Comparison of ENCODE assay signal across 8 mouse cellular contexts in genomic region chr7:19148180-19148874, GRCm38 (mm10). TPM values are rescaled to one million over a fixed set of nuclear protein-coding genes. Genes with fewer than 3 reads are reported as not detected.
DNase-seq lines count a peak whose midpoint lies in the region; ATAC-seq and TF ChIP-seq lines count a peak whose summit lies in the region.

No protein-coding gene starts in this region.

- no peak for TF ChIP-seq CTCF in gastrocnemius, adult 2 months (IDR thresholded peaks at IDR 0.05)
- no peak for TF ChIP-seq CTCF in thymus, adult 2 months (IDR thresholded peaks at IDR 0.05; ENCODE audit: borderline replicate concordance, control insufficient read depth, extremely low read depth, insufficient read depth, low read length, poor library complexity)
- no peak for TF ChIP-seq CTCF in stomach, postnatal 0 days (IDR thresholded peaks at IDR 0.05; ENCODE audit: low read depth)

- H3K4me3 ChIP-seq in gastrocnemius, adult 2 months, result peak overlapping the region; percentile 74
- peak overlapping the region; percentile 80 for H3K4me3 ChIP-seq in thymus, adult 2 months (ENCODE audit: control insufficient read depth, insufficient read depth, low read length)
- H3K4me3 ChIP-seq in liver, embryonic 11.5 days (ENCODE audit: low read depth, low read length), result peak overlapping the region; percentile 83
- peak overlapping the region; percentile 49 for H3K4me3 ChIP-seq in stomach, postnatal 0 days (ENCODE audit: low read depth, low read length)

- H3K4me1 ChIP-seq in thymus, adult 2 months (replicated peaks; ENCODE audit: control insufficient read depth, insufficient read depth, low read length), result peaks cover 8% of the 10 kb centered on the region
- H3K4me1 ChIP-seq in liver, embryonic 11.5 days (replicated peaks; ENCODE audit: control insufficient read depth, insufficient read depth, low read length), result peaks cover 12% of the 10 kb centered on the region
- peaks cover 2% of the 10 kb centered on the region; the same call in 1 of the 2 replicates for H3K4me1 ChIP-seq in stomach, postnatal 0 days (replicated peaks; ENCODE audit: control insufficient read depth, insufficient read depth)

- no peaks in the 10 kb centered on the region for H3K9me3 ChIP-seq in liver, embryonic 11.5 days (ENCODE audit: control insufficient read depth, low read length)
- H3K9me3 ChIP-seq in stomach, postnatal 0 days (ENCODE audit: control insufficient read depth, low read length), result no peaks in the 10 kb centered on the region

- DNase-seq in gastrocnemius, adult 2 months, result no peak
- no peak for DNase-seq in gastrocnemius, postnatal 36 days
- no peak for DNase-seq in thymus, adult 2 months
- no peak for DNase-seq in thymus, adult 18-20 months
- DNase-seq in liver, embryonic 11.5 days (ENCODE audit: low spot score), result no peak
- DNase-seq in stomach, postnatal 0 days (ENCODE audit: low spot score), result no peak
- DNase-seq in cerebellum, postnatal 36 days, result no peak
- no peak for DNase-seq in cerebellum, adult 8-10 months

- H3K36me3 ChIP-seq in thymus, adult 2 months (ENCODE audit: control insufficient read depth, insufficient read depth, low read length), result no peaks in the 10 kb centered on the region; the same call in 1 of the 2 replicates
- H3K36me3 ChIP-seq in liver, embryonic 11.5 days (ENCODE audit: control insufficient read depth, insufficient read depth, low read length), result peaks cover 6% of the 10 kb centered on the region
- no peaks in the 10 kb centered on the region for H3K36me3 ChIP-seq in stomach, postnatal 0 days (ENCODE audit: control insufficient read depth, insufficient read depth, low read length)

- H3K4me2 ChIP-seq in liver, embryonic 11.5 days, result peak overlapping the region; percentile 91
- H3K4me2 ChIP-seq in stomach, postnatal 0 days (replicated peaks; ENCODE audit: low read depth), result peak overlapping the region; percentile 79

- 11% methylated on average over 20 of the region's 20 CpGs for WGBS in thymus, adult 2 months
- WGBS in liver, embryonic 11.5 days, result 14% methylated on average over 20 of the region's 20 CpGs
- WGBS in stomach, postnatal 0 days, result 9% methylated on average over 20 of the region's 20 CpGs

- H3K27me3 ChIP-seq in thymus, adult 2 months (ENCODE audit: control insufficient read depth, insufficient read depth, low read length), result no peaks in the 10 kb centered on the region
- H3K27me3 ChIP-seq in liver, embryonic 11.5 days (replicated peaks; ENCODE audit: control insufficient read depth, insufficient read depth, low read length), result no peaks in the 10 kb centered on the region
- H3K27me3 ChIP-seq in stomach, postnatal 0 days (ENCODE audit: control insufficient read depth, insufficient read depth, low read length), result no peaks in the 10 kb centered on the region

- TF ChIP-seq EP300 in stomach, postnatal 0 days (optimal IDR thresholded peaks at IDR 0.05), result no peak

- peak overlapping the region; percentile 94 for H3K27ac ChIP-seq in gastrocnemius, adult 2 months
- peak overlapping the region; percentile 27; the same call in 1 of the 2 replicates for H3K27ac ChIP-seq in thymus, adult 2 months (ENCODE audit: control insufficient read depth, insufficient read depth, low read length)
- H3K27ac ChIP-seq in liver, embryonic 11.5 days (ENCODE audit: low read depth, low read length), result no peak overlapping the region
- H3K27ac ChIP-seq in stomach, postnatal 0 days (replicated peaks), result peak overlapping the region; percentile 79

- intact Hi-C loops in gastrocnemius, adult 2 months (cut with DNase I), result loop anchor here (2.0 kb wide), 1 partner anchor 16 kb away; no protein-coding TSS in a partner anchor
- intact Hi-C loops in gastrocnemius, postnatal 36 days (cut with DNase I), result no loop called here

- ATAC-seq in liver, embryonic 11.5 days (replicated peaks; ENCODE audit: low FRiP score), result no peak
- ATAC-seq in stomach, postnatal 0 days (ENCODE audit: low FRiP score, low TSS enrichment), result no peak

- no peak for TF ChIP-seq POLR2A in thymus, adult 2 months (IDR thresholded peaks at IDR 0.05; ENCODE audit: control insufficient read depth, extremely low read depth, insufficient read depth, low read length, poor library complexity)

- peak overlapping the region; percentile 66 for H3K9ac ChIP-seq in liver, embryonic 11.5 days (ENCODE audit: low read depth, low read length)
- H3K9ac ChIP-seq in stomach, postnatal 0 days (ENCODE audit: low read length), result peak overlapping the region; percentile 52

RNA-seq across cellular contexts. Expression of gene Qpctl, which starts 0.8 kb away (rescaled TPM):
- total RNA-seq in gastrocnemius, adult 2 months (2021), result 1 to 10 TPM; 2.0 TPM
- 1 to 10 TPM; 1.5 to 2.0 TPM for total RNA-seq in gastrocnemius, postnatal 36 days (2021)
- 15.3 and 18.2 TPM in 2 replicates for polyA plus RNA-seq in thymus, adult 2 months (2012; rRNA removed)
- polyA plus RNA-seq in liver, embryonic 11.5 days (2014; fragmentation: Nextera tagmentation; extraction: Ambion mirVana), result 7.5 and 9.5 TPM in 2 replicates
- polyA plus RNA-seq in stomach, postnatal 0 days (2015; fragmentation: Nextera tagmentation; extraction: Ambion mirVana), result 11.3 and 11.8 TPM in 2 replicates

RNA-seq across cellular contexts. Expression of gene Snrpd2, which starts 1.2 kb away (rescaled TPM):
- 10 to 100 TPM; 49.7 to 58.0 TPM for total RNA-seq in gastrocnemius, adult 2 months (2021)
- total RNA-seq in gastrocnemius, postnatal 36 days (2021), result 10 to 100 TPM; 47.3 to 49.9 TPM
- 32.8 and 36.7 TPM in 2 replicates for polyA plus RNA-seq in thymus, adult 2 months (2012; rRNA removed)
- 140 and 158 TPM in 2 replicates for polyA plus RNA-seq in liver, embryonic 11.5 days (2014; fragmentation: Nextera tagmentation; extraction: Ambion mirVana)
- 96.9 and 103 TPM in 2 replicates for polyA plus RNA-seq in stomach, postnatal 0 days (2015; fragmentation: Nextera tagmentation; extraction: Ambion mirVana)

RNA-seq across cellular contexts. Expression of gene Gipr, which starts 17.6 kb away (rescaled TPM):
- not detected for total RNA-seq in gastrocnemius, adult 2 months (2021)
- total RNA-seq in gastrocnemius, postnatal 36 days (2021), result not detected
- polyA plus RNA-seq in thymus, adult 2 months (2012; rRNA removed), result 0.73 and 0.79 TPM in 2 replicates
- 0.69 and 0.73 TPM in 2 replicates for polyA plus RNA-seq in liver, embryonic 11.5 days (2014; fragmentation: Nextera tagmentation; extraction: Ambion mirVana)
- 0.22 and 0.27 TPM in 2 replicates for polyA plus RNA-seq in stomach, postnatal 0 days (2015; fragmentation: Nextera tagmentation; extraction: Ambion mirVana)

RNA-seq across cellular contexts. Expression of gene Eml2, which starts 27.9 kb away (rescaled TPM):
- 10 to 100 TPM in 1 of 2 experiments, 1 to 10 TPM in 1; 9.5 to 10.5 TPM for total RNA-seq in gastrocnemius, adult 2 months (2021)
- total RNA-seq in gastrocnemius, postnatal 36 days (2021), result 1 to 10 TPM; 9.6 to 10.0 TPM
- 38.9 and 40.3 TPM in 2 replicates for polyA plus RNA-seq in thymus, adult 2 months (2012; rRNA removed)
- 2.7 and 3.8 TPM in 2 replicates for polyA plus RNA-seq in liver, embryonic 11.5 days (2014; fragmentation: Nextera tagmentation; extraction: Ambion mirVana)
- polyA plus RNA-seq in stomach, postnatal 0 days (2015; fragmentation: Nextera tagmentation; extraction: Ambion mirVana), result 8.4 and 8.8 TPM in 2 replicates

RNA-seq across cellular contexts. Expression of gene Fbxo46, which starts 28.7 kb away (rescaled TPM):
- total RNA-seq in gastrocnemius, adult 2 months (2021), result 1 to 10 TPM; 2.3 to 3.0 TPM
- 1 to 10 TPM; 2.0 to 2.8 TPM for total RNA-seq in gastrocnemius, postnatal 36 days (2021)
- polyA plus RNA-seq in thymus, adult 2 months (2012; rRNA removed), result 29.2 and 30.1 TPM in 2 replicates
- polyA plus RNA-seq in liver, embryonic 11.5 days (2014; fragmentation: Nextera tagmentation; extraction: Ambion mirVana), result 9.9 TPM in 2 replicates
- 6.5 and 6.7 TPM in 2 replicates for polyA plus RNA-seq in stomach, postnatal 0 days (2015; fragmentation: Nextera tagmentation; extraction: Ambion mirVana)
